Mouse (Mus musculus): ENCODE data around the gene Eif2ak3. TPM values are rescaled to one million over a fixed set of nuclear protein-coding genes. Genes with fewer than 3 reads are reported as not detected.

Eif2ak3 gene
- polyA plus RNA-seq, 1 experiment from 2014 or later, result 9.8 TPM

DNA sequence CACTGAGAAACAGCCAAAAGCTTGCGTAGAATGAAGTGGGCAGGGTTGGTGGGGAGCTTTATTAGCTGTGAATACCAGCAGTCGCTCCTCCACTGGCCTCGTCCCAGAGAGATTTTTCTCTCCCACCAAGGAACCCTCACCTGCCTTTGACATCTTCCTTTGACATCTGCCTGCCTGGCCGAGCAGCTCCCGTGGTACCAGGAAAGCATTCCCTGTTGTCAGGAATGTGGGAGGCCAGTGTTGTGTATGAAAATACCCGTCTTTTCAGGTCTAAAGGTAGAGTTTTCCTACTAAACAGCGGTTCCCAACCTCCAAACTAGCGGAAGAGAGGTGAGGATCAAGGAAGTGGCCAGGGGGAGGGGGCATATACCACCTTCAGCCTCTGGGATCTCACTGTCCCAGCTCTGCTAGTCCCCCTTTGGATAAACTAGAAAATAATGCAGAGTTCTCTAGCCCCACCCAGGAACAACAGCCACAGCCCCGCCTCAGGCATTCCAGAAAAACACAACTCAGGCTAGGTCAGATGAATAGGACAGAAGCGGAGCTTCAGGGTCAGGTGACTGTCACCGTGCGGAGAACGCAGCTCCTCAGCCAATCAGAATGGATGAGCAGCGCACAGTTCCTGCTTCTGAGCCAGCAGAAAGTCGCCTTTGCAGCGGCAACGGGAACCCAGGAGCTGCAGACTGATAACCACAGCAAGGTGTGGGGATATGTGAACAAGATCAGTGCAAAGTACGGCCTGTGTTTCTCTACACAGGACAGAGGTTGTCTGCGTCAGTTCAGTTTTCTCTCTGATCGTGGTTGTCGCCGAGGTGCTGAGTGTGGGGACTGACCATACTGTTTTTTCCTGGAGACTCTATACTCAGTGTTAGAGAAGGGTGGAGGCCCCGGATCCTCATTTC is 20.0 kb upstream of the Eif2ak3 start:
- Histone ChIP-seq H3K36me3 (ENCODE audit: control insufficient read depth, insufficient read depth, low read length) (no peaks in the 10 kb centered on the region), H3K4me1 (ENCODE audit: control insufficient read depth, insufficient read depth, low read length) (no peaks in the 10 kb centered on the region), H3K4me2 (replicated peaks; ENCODE audit: low read depth, low read length) (peak overlapping the region; percentile 66), H3K27me3 (ENCODE audit: control insufficient read depth, insufficient read depth, low read length) (no peaks in the 10 kb centered on the region), H3K9ac (ENCODE audit: low read depth, low read length) (peak overlapping the region; percentile 3; the same call in 1 of the 2 replicates), H3K4me3 (ENCODE audit: low read length) (peak overlapping the region; percentile 36), H3K27ac (ENCODE audit: low read depth, low read length) (no peak overlapping the region), H3K9me3 (ENCODE audit: control insufficient read depth, low read length) (no peaks in the 10 kb centered on the region)
- ATAC-seq (ENCODE audit: low FRiP score, low TSS enrichment), result peak; percentile 93
- WGBS, result 8% methylated on average over 23 of the region's 23 CpGs

DNA sequence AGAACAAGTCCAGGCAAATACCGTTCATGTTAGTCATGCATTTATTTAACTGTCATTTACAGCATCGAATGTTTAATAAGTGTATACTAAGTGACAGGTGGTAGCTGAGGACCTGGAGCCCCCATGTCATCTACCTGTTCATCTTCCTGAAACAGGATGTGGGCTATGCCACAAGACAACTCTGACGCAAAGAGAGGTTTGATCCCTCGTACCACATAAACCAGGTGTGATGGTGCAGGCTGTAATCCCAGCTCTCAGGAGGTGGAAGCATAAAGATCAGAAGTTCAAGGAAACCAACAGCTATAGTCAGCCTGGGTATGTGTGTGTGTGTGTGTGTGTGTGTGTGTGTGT is 19.4 kb upstream of the Eif2ak3 start:
- Histone ChIP-seq H3K27me3 (ENCODE audit: control insufficient read depth, insufficient read depth, low read length) (no peaks in the 10 kb centered on the region), H3K9ac (ENCODE audit: low read depth, low read length) (no peak overlapping the region), H3K27ac (ENCODE audit: low read depth, low read length) (no peak overlapping the region), H3K9me3 (ENCODE audit: control insufficient read depth, low read length) (no peaks in the 10 kb centered on the region), H3K4me3 (ENCODE audit: low read length) (peak overlapping the region; percentile 36), H3K4me1 (ENCODE audit: control insufficient read depth, insufficient read depth, low read length) (no peaks in the 10 kb centered on the region), H3K4me2 (replicated peaks; ENCODE audit: low read depth, low read length) (peak overlapping the region; percentile 66), H3K36me3 (ENCODE audit: control insufficient read depth, insufficient read depth, low read length) (no peaks in the 10 kb centered on the region)
- WGBS, result 52% methylated on average over 4 of the region's 4 CpGs
- peak; percentile 38; the same call in 1 of the 2 replicates for ATAC-seq (ENCODE audit: low FRiP score, low TSS enrichment)

DNA sequence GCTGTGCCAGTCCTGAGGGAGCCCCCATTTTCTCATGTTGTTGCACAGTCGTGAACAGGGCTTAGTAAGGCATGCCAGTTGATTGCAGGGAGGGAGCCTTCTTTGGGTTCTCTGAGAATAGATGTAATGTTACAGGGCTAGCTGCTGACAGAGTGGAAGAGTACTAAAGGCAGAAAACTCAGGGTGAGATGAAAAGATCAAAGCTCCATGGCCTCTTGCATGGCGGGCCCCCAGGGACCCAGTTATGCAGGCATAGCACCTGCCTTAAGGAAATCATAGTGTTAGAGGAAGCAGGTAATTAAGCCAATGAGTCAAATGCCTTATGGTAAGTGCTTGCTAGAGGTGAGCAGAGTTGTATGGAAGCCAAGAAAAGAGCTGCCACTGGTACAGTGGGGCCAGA is 14.9 kb upstream of the Eif2ak3 start:
- Histone ChIP-seq H3K4me2 (replicated peaks; ENCODE audit: low read depth, low read length) (no peak overlapping the region), H3K4me1 (ENCODE audit: control insufficient read depth, insufficient read depth, low read length) (no peaks in the 10 kb centered on the region), H3K4me3 (ENCODE audit: low read length) (no peak overlapping the region), H3K27ac (ENCODE audit: low read depth, low read length) (no peak overlapping the region), H3K27me3 (ENCODE audit: control insufficient read depth, insufficient read depth, low read length) (no peaks in the 10 kb centered on the region), H3K9me3 (ENCODE audit: control insufficient read depth, low read length) (no peaks in the 10 kb centered on the region), H3K36me3 (ENCODE audit: control insufficient read depth, insufficient read depth, low read length) (no peaks in the 10 kb centered on the region), H3K9ac (ENCODE audit: low read depth, low read length) (no peak overlapping the region)
- ATAC-seq (ENCODE audit: low FRiP score, low TSS enrichment), result no peak
- 37% methylated on average over 2 of the region's 2 CpGs for WGBS

DNA sequence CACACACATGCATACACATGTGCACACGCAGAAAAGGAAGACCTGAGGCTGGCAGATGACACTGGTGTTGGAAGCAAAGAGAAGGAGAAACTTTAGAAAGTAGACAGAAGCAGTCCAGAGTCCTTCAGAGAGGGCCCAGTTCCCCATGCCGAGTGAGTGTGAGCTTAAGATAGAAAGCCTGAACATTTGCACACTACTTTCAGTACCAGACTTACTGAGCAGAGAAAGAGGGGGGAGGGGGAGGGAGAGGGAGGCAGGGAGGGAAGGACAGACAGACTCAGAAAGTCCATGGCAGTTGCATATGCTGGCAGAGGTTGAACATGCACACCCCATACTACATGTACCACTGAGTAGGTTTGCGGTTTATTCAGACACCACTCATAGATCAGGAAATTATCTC is 13.8 kb upstream of the Eif2ak3 start:
- no peak overlapping the region for H3K27ac ChIP-seq (ENCODE audit: low read depth, low read length)
- 74% methylated on average over 3 of the region's 3 CpGs for WGBS
- no peak for ATAC-seq (ENCODE audit: low FRiP score, low TSS enrichment)

DNA sequence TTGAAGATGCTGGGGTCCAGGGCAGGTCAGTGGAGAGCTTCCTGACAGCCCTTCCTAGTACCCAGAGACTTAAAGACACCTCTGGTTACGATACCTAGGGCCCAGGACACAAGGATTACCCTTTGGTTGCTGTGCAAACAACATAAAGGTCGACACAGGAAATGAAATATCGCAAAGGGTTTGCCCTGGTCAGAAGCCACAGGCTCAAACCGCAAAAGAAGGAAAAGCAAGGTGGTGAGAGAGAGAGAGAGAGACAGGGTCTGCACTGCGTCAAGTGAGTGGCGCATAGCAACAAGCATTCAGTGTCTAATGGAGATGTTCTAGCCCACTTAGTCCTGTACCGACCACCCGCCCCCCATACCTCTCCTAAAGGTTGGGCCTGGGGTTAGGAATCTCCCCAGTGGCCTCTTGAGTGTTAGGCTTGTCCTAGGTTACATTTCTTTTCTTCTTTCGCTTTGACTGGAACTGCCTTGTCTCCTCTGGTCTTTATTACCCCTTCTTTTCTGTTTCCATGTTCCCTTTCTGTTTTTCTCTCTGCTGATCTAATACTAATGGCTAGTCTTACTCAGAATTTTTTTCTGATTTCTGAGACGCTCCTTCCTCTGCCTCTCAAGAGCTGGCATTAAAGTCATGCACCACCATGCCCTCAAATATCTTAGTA is 13.0 kb upstream of the Eif2ak3 start:
- no peaks in the 10 kb centered on the region for H3K36me3 ChIP-seq (ENCODE audit: control insufficient read depth, insufficient read depth, low read length)
- H3K4me3 ChIP-seq (ENCODE audit: low read length), result no peak overlapping the region
- WGBS, result 77% methylated on average over 10 of the region's 10 CpGs

More for the DNA sequence above, 13.8 kb upstream of the Eif2ak3 start:
- Histone ChIP-seq H3K9ac (ENCODE audit: low read depth, low read length) (no peak overlapping the region), H3K27me3 (ENCODE audit: control insufficient read depth, insufficient read depth, low read length) (no peaks in the 10 kb centered on the region), H3K36me3 (ENCODE audit: control insufficient read depth, insufficient read depth, low read length) (no peaks in the 10 kb centered on the region), H3K4me1 (ENCODE audit: control insufficient read depth, insufficient read depth, low read length) (no peaks in the 10 kb centered on the region), H3K4me3 (ENCODE audit: low read length) (no peak overlapping the region), H3K9me3 (ENCODE audit: control insufficient read depth, low read length) (no peaks in the 10 kb centered on the region), H3K4me2 (replicated peaks; ENCODE audit: low read depth, low read length) (no peak overlapping the region)

DNA sequence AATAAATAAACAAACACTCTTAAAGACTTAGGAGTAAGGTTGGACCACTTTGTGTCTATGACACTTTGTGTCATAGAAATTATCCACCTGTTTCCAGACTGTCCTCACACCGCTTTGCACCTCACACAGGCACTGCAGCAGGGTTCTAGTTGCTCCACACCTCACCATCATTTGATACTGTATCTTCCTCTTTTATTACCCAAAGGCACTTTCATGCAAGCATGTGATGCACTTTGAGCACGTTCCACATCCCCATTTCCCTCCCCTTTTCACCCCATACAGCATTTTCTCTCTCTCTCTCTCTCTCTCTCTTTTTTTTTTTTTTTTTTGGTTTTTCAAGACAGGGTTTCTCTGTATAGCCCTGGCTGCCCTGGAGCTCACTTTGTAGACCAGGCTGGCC is 7.0 kb upstream of the Eif2ak3 start:
- Histone ChIP-seq H3K4me2 (replicated peaks; ENCODE audit: low read depth, low read length) (no peak overlapping the region), H3K36me3 (ENCODE audit: control insufficient read depth, insufficient read depth, low read length) (no peaks in the 10 kb centered on the region), H3K27ac (ENCODE audit: low read depth, low read length) (no peak overlapping the region), H3K27me3 (ENCODE audit: control insufficient read depth, insufficient read depth, low read length) (no peaks in the 10 kb centered on the region), H3K9ac (ENCODE audit: low read depth, low read length) (no peak overlapping the region), H3K4me1 (ENCODE audit: control insufficient read depth, insufficient read depth, low read length) (no peaks in the 10 kb centered on the region), H3K4me3 (ENCODE audit: low read length) (no peak overlapping the region), H3K9me3 (ENCODE audit: control insufficient read depth, low read length) (no peaks in the 10 kb centered on the region)
- WGBS, result 83% methylated on average over 2 of the region's 2 CpGs
- ATAC-seq (ENCODE audit: low FRiP score, low TSS enrichment), result no peak

More for the DNA sequence above, 13.0 kb upstream of the Eif2ak3 start:
- ATAC-seq (ENCODE audit: low FRiP score, low TSS enrichment), result no peak
- no peak overlapping the region for H3K9ac ChIP-seq (ENCODE audit: low read depth, low read length)
- no peaks in the 10 kb centered on the region for H3K4me1 ChIP-seq (ENCODE audit: control insufficient read depth, insufficient read depth, low read length)
- H3K27ac ChIP-seq (ENCODE audit: low read depth, low read length), result no peak overlapping the region
- H3K4me2 ChIP-seq (replicated peaks; ENCODE audit: low read depth, low read length), result no peak overlapping the region
- no peaks in the 10 kb centered on the region for H3K9me3 ChIP-seq (ENCODE audit: control insufficient read depth, low read length)
- H3K27me3 ChIP-seq (ENCODE audit: control insufficient read depth, insufficient read depth, low read length), result no peaks in the 10 kb centered on the region

DNA sequence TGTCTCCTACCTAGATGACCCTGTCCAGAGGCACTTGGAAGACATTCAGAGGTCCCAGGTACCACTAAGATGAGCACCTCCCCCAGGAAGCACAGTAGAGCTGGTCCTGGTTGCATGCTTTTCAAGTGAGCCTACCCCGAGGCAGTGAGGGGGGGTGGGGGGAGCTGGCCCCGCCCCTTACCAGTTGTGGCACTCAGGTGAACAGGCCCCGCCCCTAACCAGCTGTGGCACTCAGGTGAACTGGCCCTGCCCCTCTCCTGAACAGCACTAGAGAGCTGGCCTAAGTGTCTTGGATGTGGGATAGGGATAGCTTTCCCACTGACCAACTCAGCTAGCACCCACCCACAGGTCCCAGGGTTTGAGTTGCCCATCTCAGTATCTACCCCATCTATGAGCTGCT is 5.8 kb upstream of the Eif2ak3 start:
- Histone ChIP-seq H3K4me2 (replicated peaks; ENCODE audit: low read depth, low read length) (no peak overlapping the region), H3K9me3 (ENCODE audit: control insufficient read depth, low read length) (no peaks in the 10 kb centered on the region), H3K27ac (ENCODE audit: low read depth, low read length) (no peak overlapping the region), H3K27me3 (ENCODE audit: control insufficient read depth, insufficient read depth, low read length) (no peaks in the 10 kb centered on the region), H3K4me1 (ENCODE audit: control insufficient read depth, insufficient read depth, low read length) (no peaks in the 10 kb centered on the region), H3K9ac (ENCODE audit: low read depth, low read length) (no peak overlapping the region), H3K4me3 (ENCODE audit: low read length) (no peak overlapping the region), H3K36me3 (ENCODE audit: control insufficient read depth, insufficient read depth, low read length) (no peaks in the 10 kb centered on the region)
- 37% methylated on average over 3 of the region's 3 CpGs for WGBS
- ATAC-seq (ENCODE audit: low FRiP score, low TSS enrichment), result peak; percentile 32; the same call in 1 of the 2 replicates

DNA sequence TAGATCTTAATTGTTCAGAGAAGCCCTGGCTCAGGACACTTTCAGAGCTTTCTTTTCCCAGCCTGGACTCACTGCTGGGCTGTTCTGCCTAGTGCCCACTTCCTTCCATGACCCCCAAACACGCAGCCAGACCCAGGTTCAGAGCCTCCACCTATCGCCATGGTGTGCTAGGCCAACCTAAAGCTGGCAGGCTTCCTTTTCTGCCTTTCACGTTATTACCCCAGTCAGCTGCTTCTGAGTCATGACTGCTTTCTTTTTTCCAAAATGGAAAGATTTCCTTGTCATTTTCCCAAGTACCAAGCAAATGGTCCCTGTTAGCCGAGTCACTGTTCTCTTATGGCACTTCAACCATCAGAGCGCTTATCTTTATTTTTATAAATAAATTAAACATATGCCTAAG is 4.0 kb upstream of the Eif2ak3 start:
- WGBS, result 72% methylated on average over 5 of the region's 5 CpGs

DNA sequence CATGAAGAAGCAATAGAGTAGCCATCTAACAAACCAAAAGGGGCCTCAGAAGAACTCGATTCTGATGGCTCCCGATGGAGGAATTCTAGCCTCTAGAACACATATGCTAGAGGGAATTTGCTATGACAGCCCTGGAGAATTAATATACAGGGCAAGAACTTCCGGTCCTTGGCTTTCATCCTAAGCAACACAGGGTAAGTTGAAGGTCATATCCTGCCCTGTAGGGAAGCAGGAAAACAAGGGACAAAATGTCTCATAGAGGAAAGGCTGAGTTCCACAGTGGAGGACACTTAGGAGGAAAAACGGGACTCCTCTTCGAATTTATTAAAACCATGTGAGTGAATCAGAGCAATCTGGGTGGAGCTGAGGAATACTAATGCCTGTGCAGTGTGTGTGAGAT is 1.3 kb upstream of the Eif2ak3 start:
- peaks cover 7% of the 10 kb centered on the region; the same call in 1 of the 2 replicates for H3K4me1 ChIP-seq (ENCODE audit: control insufficient read depth, insufficient read depth, low read length)
- peak overlapping the region; percentile 60; the same call in 1 of the 2 replicates for H3K4me2 ChIP-seq (replicated peaks; ENCODE audit: low read depth, low read length)
- no peaks in the 10 kb centered on the region for H3K27me3 ChIP-seq (ENCODE audit: control insufficient read depth, insufficient read depth, low read length)
- no peak overlapping the region for H3K9ac ChIP-seq (ENCODE audit: low read depth, low read length)
- 66% methylated on average over 5 of the region's 5 CpGs for WGBS
- no peaks in the 10 kb centered on the region for H3K9me3 ChIP-seq (ENCODE audit: control insufficient read depth, low read length)
- no peak for ATAC-seq (ENCODE audit: low FRiP score, low TSS enrichment)
- peak overlapping the region; percentile 53; the same call in 1 of the 2 replicates for H3K27ac ChIP-seq (ENCODE audit: low read depth, low read length)
- H3K36me3 ChIP-seq (ENCODE audit: control insufficient read depth, insufficient read depth, low read length), result no peaks in the 10 kb centered on the region
- H3K4me3 ChIP-seq (ENCODE audit: low read length), result peak overlapping the region; percentile 40; the same call in 1 of the 2 replicates

More for the DNA sequence above, 4.0 kb upstream of the Eif2ak3 start:
- Histone ChIP-seq H3K27me3 (ENCODE audit: control insufficient read depth, insufficient read depth, low read length) (no peaks in the 10 kb centered on the region), H3K9me3 (ENCODE audit: control insufficient read depth, low read length) (no peaks in the 10 kb centered on the region), H3K9ac (ENCODE audit: low read depth, low read length) (no peak overlapping the region), H3K36me3 (ENCODE audit: control insufficient read depth, insufficient read depth, low read length) (no peaks in the 10 kb centered on the region), H3K4me3 (ENCODE audit: low read length) (no peak overlapping the region), H3K4me2 (replicated peaks; ENCODE audit: low read depth, low read length) (no peak overlapping the region), H3K4me1 (ENCODE audit: control insufficient read depth, insufficient read depth, low read length) (0 out of 2 replicates have a peak, but pooled peaks cover under 1% of the 10 kb centered on the region), H3K27ac (ENCODE audit: low read depth, low read length) (no peak overlapping the region)
- ATAC-seq (ENCODE audit: low FRiP score, low TSS enrichment), result no peak
